Mouse (Mus musculus): ENCODE measurements at regions not wholly inside any gene's neighbourhood (a gene's known extent, or its start where the extent isn't known, plus 50 kb on each side); places are given as distances from the start of the nearest gene placed in this dataset.
"Not testable (repeated sequence)": the region's sequence is repeated elsewhere in the genome, so short reads cannot be mapped to it uniquely, and the experiment has no call there.

DNA sequence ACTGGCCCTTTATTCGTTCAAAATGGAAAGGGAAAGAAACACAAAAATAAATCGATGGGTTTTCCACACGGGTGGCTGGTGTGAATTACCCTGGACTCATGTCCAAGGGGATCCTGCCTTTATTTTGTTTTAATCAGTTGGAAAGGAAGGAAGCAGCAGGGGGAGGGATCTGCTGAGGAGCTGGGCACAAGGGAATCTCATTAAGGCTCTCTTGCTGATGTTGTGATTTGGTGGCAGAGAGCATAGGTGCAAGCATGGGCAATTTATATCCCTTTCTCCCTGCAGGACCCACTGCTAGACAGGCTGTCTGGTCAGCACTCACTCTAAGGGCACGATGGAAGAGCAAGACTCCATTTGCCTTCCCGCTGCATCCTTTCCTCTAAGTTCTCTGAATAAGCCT lies 469.2 kb downstream of the Epha7 start:
- no peak for DNase-seq (ENCODE audit: low spot score in 2 of 2)

DNA sequence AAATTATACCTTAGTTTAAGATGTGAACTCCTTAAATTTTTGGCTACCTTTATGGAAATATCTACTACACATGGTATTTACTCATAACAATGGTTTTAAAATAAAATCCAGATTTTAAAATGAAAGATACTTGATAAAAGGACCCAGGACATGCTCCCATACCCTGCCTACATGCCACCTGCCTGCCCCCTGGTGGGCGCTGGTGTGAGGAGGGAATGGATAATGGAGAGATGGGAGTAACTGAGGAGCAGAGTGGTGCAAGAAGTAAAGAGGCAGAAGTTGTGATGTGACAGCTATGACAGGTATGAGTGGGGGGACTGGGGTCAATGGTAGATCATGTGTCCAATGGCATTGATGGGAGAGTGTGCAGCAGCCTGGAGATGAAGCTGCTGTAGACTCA lies 488.4 kb downstream of the Epha7 start:
- no peak for DNase-seq (ENCODE audit: low spot score in 2 of 2)

DNA sequence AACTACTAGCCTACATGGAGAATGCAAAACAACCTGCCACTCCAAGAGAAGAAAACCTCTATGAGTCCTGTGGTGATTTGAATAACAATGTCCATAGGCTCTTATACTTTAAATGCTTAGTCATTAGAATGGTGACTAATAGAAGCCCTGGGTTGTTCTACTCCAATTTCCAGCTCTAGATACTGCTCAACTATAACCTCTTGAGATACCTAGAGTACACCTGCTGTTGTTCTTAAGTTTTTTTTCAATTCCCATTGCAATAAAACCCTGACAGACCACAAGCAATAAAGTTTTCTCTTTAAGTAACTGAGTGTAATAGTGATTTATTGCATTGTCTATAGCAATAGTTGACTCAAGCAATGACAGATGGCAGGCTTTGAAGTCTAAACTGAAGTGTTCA lies 491.0 kb downstream of the Epha7 start:
- DNase-seq (ENCODE audit: low spot score in 2 of 2), result no peak

DNA sequence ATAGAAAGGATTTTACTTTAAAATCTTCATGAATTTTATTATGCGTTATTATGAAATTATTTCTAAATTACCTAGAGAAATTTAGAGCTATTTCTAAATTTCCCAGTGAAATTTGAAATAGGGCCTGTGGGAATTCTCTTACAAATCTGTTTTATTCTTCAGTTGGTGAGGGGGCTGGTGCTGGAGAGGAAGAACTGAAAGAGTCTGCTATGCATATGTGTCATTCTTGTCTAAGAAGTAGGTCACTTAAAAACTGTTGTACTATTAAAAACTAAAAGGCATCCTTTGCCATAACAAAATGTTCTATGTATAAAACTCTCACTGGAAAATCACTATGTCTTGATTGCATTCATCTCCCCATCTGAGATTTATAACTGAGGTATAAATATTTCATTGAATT lies 494.3 kb downstream of the Epha7 start:
- no peak for DNase-seq (ENCODE audit: low spot score in 2 of 2)

DNA sequence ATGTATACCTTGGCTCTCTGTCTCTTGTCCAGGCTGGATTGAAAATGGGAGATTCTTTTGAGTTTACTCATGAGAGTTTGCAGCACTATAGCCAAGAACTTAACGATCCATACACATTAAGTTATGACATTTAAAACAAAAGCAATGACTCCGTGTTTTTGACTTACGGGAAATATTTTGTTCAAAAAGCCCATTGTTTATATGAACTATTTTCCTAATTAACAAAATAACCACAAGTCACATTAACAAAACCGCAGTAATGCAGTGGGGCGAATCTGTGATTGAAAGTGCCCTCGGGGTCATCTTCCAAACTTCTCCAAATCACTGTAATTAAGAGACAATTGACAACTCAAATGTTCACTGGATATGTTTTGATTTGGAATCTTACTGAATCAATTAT lies 511.0 kb downstream of the Epha7 start:
- DNase-seq (ENCODE audit: low spot score in 2 of 2), result no peak

DNA sequence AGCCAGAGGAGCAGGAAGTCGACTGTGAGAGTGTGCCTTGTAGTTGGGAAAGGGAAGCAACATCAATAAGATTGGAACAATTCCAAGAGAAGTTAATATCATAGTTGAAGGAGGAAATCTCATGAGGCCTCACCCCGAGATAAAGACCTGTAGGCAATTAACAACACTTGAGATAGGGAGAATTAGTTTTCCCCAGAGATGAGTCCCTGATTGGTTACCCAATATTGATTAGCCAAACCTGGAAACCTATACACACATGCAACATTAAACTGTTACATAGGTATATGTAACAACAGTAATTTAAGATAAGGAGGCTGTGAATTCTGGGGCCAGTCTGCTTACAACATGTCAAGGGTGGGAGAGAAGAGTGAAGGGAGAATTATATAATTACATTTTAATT lies 516.2 kb downstream of the Epha7 start:
- no peak for DNase-seq (ENCODE audit: low spot score in 2 of 2)

DNA sequence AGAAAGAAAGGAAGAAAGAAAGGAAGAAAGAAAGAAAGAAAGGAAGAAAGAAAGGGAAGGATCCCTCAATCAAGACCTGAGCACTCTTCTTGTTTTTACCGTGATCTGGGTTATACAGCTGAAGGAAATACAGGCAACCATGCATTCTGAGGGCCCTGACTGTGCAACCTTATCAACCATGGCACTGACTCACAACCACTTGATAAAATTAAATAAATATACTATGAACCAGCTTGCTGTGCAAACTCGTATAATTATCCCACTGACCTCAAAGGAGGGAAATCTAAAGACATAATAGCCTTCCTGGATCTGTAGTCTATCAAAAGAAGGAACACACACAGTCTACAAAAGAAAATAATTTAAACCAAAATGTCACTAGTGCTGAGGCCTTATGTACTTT lies 518.8 kb downstream of the Epha7 start:
- no peak for DNase-seq (ENCODE audit: low spot score in 2 of 2)

DNA sequence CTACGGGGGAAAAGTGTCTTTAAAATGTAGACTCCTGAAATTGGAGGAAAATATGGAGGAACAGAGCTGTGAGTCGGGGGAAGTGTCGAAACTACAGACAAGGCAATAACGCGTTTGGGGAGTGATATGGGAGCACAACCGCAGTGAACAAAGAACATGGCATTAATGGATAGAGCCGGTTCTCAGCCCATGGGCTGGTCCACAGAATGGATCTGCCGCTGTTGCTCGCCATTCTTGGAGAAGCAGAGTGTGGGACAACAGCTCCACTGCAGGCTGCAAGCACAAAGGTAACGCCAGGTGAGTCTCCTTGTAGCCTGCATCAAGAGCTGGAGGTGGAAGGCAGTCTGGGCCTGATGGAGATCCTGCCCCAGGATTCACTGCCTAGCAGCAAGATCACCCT lies 524.3 kb downstream of the Epha7 start:
- no peak for DNase-seq (ENCODE audit: low spot score in 2 of 2)

DNA sequence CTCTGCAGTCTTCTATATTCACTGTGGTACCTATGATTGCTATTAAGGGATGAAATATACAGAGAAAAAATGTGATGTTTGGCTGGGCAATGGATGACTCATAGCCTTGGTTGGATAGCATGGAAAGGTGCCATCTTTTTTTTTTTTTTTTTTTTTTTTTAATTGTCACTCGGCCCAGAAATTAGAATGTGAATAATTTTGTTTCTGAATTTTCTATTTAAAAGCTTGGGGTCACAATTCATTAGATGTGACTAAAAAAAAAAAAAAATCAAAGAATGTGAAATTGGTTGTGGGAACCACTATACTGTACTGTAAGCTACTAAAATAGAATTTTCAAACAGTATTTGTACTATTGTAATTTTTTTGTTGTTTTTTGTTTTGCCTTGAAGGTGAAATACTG lies 549.3 kb downstream of the Epha7 start:
- DNase-seq (ENCODE audit: low spot score in 2 of 2), result no peak

DNA sequence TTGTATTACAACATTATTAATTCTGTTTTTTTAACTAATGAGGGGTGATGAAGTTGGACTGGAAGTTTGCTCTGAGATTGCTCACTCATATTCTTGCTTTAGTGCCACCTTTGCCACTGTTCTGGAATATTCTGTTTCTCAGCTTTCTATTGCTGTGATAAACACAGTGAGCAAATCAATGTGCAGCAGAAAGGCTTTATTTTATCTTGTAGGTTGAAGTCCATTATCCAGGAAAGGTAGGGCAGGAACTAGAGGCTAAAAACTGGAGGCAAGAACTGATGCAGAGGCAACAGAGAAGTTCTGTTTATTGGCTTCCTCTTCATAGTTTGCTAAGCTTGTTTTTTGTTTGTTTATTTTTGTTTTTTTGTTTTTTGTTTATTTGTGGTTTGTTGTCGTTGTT lies 576.4 kb downstream of the Epha7 start:
- DNase-seq (ENCODE audit: low spot score in 2 of 2), result no peak

DNA sequence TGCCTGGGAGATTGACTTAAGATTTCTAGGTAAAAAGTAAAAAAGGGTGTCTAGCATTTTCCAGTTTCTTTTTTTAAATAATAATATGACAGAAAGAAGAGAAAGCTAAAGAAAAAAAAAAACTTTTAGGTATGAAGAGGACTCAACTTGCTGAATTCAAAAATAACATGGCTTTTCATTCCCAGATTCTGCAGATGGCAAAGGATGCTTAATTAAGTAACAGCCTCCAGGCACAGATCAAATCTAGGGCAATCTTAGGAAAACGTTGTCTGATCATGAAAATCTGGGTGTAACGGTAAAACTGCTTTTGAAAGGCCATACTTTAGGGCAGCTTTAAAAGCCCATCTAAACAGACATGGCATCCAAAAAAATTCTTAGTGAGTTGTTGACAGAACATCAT lies 577.4 kb downstream of the Epha7 start:
- DNase-seq (ENCODE audit: low spot score in 2 of 2), result no peak

DNA sequence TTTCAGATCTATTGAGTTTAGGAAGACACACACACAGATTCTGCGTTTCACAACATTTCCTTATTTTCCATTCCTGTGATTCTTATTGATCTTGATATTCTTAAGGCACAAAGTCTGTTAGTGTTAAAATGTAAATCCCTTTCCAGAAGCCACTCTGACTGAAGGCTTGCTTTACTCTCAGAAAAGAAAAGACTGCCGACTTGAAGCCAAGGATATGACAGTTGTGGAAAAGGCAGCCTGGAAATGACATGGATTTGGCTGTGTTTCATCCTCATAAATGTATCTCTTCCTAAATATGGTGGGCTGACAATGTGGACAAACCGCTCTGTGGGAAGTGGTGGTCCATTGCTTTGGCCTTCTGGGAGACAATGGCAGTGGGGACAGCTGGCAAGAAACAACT lies 589.2 kb downstream of the Epha7 start:
- no peak for DNase-seq (ENCODE audit: low spot score in 2 of 2)

DNA sequence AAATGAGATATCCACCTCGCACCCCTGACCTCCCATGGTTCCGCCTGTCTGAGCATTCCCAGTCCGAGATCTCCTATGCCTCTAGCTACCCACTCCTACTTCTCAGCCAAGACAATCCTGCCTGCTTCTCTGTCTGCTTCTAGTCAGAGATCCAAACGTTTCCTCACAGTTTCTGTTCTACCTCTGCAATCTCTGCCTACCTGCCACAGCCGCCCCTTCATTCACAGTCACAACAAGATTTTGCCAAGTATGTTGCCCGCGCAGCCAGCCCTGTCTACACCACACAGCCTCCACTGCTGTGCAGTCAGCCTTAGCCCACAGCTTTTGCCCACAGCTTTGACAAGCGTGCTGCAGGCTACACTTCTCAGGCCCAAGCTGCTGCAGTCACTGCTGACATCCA lies 601.7 kb downstream of the Epha7 start:
- DNase-seq (ENCODE audit: low spot score in 2 of 2), result peak; percentile 6 to 26

DNA sequence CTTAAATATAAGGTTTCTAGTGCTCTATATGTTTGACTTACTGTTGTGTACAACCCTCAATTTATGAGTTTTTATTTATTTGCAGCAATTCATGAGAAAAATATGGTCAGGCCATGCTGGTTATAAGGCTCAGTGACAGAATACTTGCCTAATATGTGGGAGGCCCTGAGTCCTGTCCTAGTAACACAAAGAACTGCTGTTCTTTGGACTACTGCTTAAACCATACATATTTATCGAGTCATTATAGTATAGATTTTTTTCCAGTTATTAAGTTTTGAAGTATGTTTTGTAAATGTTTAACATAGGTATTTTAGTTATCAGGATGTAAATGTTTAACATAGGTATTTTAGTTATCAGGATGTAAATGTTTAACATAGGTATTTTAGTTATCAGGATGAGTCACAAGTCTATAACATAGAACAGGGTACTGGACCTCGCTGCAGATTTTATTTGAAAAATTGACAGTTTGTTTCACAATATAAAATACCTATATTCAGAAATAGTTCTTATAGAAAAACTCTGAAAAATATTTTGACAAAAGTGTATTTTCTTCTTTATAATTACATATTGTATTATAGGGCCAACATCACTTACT lies 607.4 kb downstream of the Epha7 start:
- no peak for DNase-seq (ENCODE audit: low spot score in 2 of 2)

DNA sequence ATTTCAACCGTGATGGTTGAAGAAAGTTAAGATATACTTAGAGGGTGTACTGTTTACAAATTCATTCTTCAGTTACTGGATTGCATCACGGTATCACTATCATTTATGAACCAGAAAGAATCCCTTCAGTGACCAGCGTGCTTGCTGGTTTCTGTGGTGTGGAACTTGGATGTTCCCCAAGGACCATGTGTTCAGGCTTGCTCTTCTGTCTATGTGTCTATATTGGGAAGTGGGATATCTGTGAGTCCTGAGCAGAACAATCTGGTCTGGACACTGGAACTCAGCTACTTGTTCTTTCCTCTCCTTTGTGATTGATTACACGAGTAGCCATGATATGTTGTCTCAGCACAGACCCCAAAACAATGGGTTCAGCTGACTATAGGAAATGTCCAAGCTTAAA lies 618.6 kb downstream of the Epha7 start:
- DNase-seq (ENCODE audit: low spot score in 2 of 2), result not testable (repeated sequence)

DNA sequence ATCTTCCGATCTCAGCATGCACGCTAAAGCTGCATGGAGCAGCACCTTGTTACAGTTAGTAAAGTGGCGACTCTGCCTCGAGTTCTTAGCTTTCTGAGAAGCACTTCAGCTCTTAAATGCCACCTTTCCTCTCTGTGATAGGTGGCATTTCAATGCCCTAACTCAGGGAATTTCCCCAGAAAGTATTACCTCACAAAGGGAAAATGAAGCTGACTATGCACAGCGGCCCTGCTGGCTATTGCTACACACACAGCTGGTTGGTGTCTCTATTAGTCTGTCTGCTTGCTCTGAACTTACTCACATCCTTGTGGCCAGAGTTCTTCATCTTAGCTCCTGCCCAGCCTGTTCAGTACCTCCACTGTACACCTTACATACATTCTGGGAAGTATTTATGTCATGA lies 650.4 kb downstream of the Epha7 start:
- no peak for DNase-seq (ENCODE audit: low spot score in 2 of 2)

DNA sequence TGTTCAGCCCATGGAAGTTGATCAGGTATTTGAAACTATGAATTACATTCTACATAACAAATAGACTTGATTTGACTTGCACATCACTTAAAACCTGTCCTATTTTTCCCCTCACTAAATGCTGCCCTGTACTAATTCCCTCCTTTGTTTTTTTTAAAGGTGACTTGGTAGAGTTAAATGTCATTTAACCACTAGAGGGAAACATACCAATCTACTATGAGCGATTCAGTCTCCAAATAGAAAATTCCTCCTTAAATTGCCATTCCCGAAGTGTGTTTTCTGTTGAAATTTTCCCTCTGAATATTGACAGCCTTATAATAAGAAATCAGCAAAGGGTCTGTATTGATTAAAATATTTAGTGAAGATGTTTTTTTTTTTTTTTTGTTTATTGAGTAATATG lies 653.4 kb downstream of the Epha7 start:
- no peak for DNase-seq (ENCODE audit: low spot score in 2 of 2)

DNA sequence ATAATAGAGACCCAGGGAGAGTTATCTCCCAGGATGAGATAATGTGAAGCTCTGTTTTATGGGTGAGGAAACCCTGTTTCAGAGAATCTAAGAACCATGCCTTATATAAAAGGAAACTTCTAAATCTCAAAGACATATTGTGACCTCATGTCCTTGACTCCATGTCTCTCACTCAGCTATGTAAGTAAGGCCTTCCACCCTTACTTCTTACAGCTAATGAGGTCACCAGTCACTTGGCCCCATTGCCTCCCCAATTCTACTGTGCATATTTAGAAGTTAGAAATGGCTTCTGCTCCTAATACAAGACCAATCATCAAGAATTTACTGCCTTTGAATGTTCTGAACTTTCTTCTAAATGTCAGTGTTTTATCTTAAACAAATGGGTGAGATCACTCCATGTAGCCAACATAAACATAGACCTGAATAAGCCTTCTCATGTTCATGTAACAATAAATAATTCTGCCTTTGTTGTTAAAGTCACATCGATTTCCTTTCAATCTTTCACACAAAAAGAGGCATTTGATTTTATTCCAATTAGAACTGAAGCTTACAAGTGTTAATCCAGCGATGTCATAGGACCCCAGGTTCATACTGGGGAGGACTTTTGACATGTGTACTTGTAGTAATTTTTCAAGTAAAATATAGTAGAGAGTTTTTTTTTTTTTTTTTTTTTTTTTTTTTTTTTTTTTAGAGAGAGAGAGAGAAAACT lies 667.6 kb downstream of the Epha7 start:
- DNase-seq (ENCODE audit: low spot score in 2 of 2), result no peak

DNA sequence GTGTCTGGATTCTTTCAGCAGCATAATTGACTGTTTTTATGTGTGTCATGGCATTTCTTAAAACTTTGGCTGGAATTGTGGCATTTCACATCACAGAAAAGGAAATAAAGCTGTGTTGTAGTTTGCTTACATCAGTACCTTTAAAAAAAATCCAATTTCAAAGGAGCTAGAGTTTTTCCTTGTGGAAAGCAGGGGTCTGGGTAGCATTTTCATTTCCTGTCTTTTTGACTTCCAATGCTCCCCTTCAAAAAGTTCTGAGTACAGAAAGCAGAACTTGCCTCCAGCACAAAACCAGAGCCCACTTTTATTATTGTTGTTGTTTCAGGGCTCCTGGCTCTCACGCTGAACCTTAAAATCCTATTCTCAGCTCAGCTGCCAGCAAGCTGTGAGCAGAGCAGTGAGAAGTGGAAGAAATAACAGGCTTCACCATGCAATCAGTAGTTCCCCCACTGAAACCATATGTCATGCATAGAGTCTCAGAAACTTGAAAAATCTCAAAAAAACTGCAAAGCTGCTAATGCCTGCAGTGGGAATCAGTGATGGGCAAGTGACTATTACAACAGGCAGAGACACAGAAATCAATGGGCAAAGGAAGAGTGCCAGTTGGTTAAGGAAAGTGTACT lies 668.3 kb downstream of the Epha7 start:
- no peak for DNase-seq (ENCODE audit: low spot score in 2 of 2)

DNA sequence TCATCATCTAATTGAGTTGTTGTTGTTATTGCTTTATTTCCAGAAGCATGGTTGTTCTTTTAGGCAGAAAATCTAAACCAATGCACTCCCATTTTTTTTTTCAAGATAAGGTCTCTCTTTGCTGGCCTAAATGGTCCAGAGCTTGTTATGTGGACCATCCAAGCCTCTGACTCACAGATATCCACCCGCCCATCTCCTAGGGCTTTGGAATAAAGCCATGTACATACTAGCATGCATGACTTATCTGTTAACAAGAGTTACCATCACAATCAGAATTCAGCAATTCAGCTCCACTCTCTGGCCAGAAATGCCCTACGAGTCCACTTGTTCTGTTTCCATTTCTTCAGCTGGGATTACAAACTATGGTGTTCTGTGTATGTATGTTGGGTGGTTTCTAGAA lies 669.5 kb downstream of the Epha7 start:
- DNase-seq (ENCODE audit: low spot score in 2 of 2), result no peak

DNA sequence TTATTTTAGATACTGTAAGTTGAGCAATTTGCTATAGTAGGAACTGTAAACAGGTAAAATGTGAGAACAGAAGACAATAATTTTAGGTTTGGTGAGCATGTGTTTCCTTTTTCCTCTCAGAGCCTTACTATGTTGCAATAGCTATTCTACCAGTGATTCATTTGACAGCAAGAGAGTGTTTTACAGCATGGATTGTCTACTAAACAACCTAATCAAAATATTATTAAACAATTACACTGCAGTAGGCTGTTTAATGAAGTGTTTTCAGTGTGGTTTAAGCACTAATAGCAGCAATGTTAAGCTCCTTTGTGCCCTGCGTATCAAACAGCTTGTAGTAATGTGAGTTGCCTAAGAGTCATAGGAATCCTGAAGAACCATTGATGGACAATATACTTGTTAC lies 687.9 kb downstream of the Epha7 start:
- no peak for DNase-seq (ENCODE audit: low spot score in 2 of 2)

DNA sequence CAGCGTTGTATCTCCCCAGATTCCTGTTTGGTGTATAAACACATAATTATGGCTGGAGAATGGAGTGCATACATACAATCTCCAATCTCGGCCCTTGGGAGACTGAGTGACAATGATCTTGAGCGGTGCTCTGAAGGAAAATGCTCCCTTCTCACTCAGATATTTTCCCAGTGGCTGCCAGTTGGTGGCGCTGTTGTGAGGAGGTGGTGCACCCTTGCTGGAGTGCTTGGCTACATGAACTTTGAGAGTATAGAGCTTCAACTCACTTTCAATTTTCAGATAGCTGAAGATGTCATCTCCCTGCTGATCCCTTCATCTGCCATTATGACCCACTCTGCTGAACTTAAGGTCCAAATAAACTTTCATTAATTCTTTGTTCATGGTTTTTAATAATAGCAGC lies 712.1 kb downstream of the Epha7 start:
- no peak for DNase-seq (ENCODE audit: low spot score in 2 of 2)

Data from right cerebral cortex, adult 2 months (tissue).